Mouse (Mus musculus) small intestine, adult 2 months (tissue): ENCODE data around the gene Narfl. TPM values are rescaled to one million over a fixed set of nuclear protein-coding genes. Genes with fewer than 3 reads are reported as not detected.

ENCODE experiments used
- H3K27ac ChIP-seq: fragments of 200-500 bp; 2 replicates; pipeline ENCODE4 v1.5.1; 2012; ENCODE audit warnings: low read depth, low read length, control low read depth, inconsistent platforms; ENCODE audit not compliant: insufficient read depth
- H3K27me3 ChIP-seq: fragments of 200-500 bp; 2 replicates; pipeline ENCODE4 v1.6.1; 2012; ENCODE audit warnings: mild to moderate bottlenecking, moderate library complexity, low read length, inconsistent platforms; ENCODE audit not compliant: control insufficient read depth, insufficient read depth
- H3K36me3 ChIP-seq: fragments of 200-500 bp; 2 replicates; pipeline ENCODE4 v1.6.1; 2012; ENCODE audit warnings: mild to moderate bottlenecking, low read length, control low read depth, inconsistent platforms; ENCODE audit not compliant: control insufficient read depth, insufficient read depth
- H3K4me1 ChIP-seq: fragments of 200-500 bp; 2 replicates; pipeline ENCODE4 v1.6.1; 2012; ENCODE audit warnings: low read length, inconsistent platforms, mixed read lengths; ENCODE audit not compliant: control insufficient read depth, insufficient read depth, insufficient read length
- H3K4me3 ChIP-seq: fragments of 200-500 bp; 2 replicates; pipeline ENCODE4 v1.5.1; 2012; ENCODE audit warnings: low read depth, mild to moderate bottlenecking, control low read depth, inconsistent platforms, low read length, moderate library complexity
- CTCF ChIP-seq: fragments of 200-500 bp; IDR thresholded peaks from 2 replicates; pipeline ENCODE4 v1.5.1; 2012; ENCODE audit warnings: low read depth, mild to moderate bottlenecking, control low read depth, inconsistent platforms, low read length, moderate library complexity, mixed read lengths; ENCODE audit not compliant: insufficient replicate concordance, insufficient read length; ENCODE audit errors: extremely low read depth
- POLR2A ChIP-seq: fragments of 200-500 bp; IDR thresholded peaks from 2 replicates; pipeline ENCODE4 v1.6.1; 2012; ENCODE audit warnings: low read depth, mild to moderate bottlenecking, control low read depth, inconsistent platforms, low read length, moderate library complexity
- WGBS: fragments of 180-500 bp; shearing (Covaris S2); methylation state at CpG from one replicate; pipeline ENCODE4 v1.1.7; 2018; 5-methylcytosine and 5-hydroxymethylcytosine counted together
- polyA plus RNA-seq: library from polyadenylated mRNA; depleted of rRNA; stranded (reverse); fragments of >200 nt; gene quantifications from 2 replicates; pipeline ENCODE4 v1.2.3, GENCODE M21; 2012

Narfl gene
- polyA plus RNA-seq, 1 experiment, result 19.3 TPM

DNA sequence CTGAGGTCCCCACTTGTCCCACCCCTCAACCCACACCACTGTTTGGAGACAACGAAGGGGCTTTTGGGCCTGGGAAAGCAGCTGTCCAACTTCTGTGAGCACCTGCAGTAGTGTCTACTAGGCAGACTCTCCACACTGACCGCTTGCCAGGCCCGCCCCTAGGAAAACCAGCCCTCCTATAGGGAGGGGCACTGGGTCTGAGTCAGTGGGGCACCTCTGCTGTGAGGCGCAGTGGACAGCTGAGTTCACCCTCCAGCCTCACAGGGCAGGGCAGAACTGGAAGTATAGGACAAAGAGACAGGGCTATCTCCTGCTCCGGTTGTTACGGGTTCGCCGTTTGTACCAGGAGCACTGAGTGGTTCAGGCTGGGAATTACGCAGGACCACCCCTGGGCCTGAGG lies 19.3 kb upstream of the Narfl start, which contains the start of gene Msln:
Gene Msln (minus strand): TSS at position 138 of the 400 bp plus-strand sequence.
- Histone ChIP-seq H3K4me1 (no peaks in the 10 kb centered on the region), H3K27me3 (no peaks in the 10 kb centered on the region), H3K4me3 (no peak within 1 kb of the TSS), H3K36me3 (no peaks in the 10 kb centered on the region), H3K27ac (no peak within 1 kb of the TSS)
- TF ChIP-seq CTCF, result no peak
- no peak for TF ChIP-seq POLR2A
- WGBS, result 72% methylated on average over 9 of the region's 9 CpGs

DNA sequence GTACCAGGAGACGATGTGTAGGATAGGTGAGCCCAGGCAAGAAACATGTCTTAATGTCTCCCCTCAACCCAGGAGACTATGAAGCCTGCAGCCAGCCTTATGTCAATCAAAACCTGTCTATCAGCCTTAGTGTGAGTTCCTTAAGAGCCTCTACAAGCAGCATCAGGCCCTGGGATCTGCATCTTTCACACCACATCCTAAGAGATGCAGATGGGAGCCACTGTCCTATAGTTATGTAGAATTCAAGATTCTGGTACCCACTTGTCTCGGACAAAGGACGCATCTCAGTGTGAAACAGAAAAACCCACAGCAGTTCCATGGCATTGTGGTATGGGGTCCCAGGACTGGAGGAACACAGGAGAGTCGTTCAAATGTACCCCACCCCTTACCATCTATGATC lies 18.5 kb upstream of the Narfl start:
- no peak overlapping the region for H3K4me3 ChIP-seq
- 68% methylated on average over 4 of the region's 4 CpGs for WGBS
- TF ChIP-seq POLR2A (no peak), CTCF (no peak)

DNA sequence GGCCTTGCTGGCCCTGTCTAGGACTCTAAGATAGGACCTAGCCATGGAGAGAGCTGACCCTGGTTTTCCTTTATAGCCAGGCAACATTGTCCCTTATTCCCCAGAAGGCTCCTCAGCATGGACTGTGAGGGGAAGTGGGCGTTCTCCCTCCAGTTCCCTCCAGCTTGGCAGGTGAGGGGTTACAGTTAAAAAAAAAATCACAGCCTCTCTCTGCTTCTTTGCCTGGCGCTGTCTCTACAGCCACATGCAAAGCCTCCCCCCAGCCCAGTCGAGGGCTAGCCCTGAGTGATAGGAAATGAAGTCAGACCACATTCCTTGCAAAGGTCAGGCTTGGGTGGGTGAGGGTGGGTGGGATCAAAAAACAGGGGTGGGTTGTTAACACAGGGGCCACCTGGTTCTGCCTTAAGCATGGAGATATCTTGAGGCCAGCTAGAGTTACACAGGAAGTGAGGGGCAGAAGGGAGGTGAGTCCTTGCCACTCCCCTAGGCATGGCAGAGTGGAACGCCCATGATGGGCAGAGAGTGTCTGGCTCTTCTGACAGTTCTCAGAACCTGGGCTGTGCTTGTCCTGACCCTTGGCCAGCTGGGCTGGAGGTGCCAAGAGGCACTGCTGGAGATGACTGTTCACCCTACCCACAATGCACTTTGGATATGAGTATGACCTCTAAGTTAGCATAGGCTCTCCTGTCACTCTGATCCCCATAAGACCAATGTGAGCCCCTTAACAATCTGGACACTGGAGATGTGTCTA lies 17.8 kb upstream of the Narfl start:
- TF ChIP-seq CTCF (no peak), POLR2A (no peak)
- H3K36me3 ChIP-seq, result no peaks in the 10 kb centered on the region
- no peak overlapping the region for H3K27ac ChIP-seq
- H3K4me3 ChIP-seq, result no peak overlapping the region
- H3K27me3 ChIP-seq, result no peaks in the 10 kb centered on the region
- WGBS, result 19% methylated on average over 4 of the region's 4 CpGs
- no peaks in the 10 kb centered on the region for H3K4me1 ChIP-seq

More for the DNA sequence above, 18.5 kb upstream of the Narfl start:
- Histone ChIP-seq H3K4me1 (no peaks in the 10 kb centered on the region), H3K36me3 (no peaks in the 10 kb centered on the region), H3K27me3 (no peaks in the 10 kb centered on the region), H3K27ac (no peak overlapping the region)

DNA sequence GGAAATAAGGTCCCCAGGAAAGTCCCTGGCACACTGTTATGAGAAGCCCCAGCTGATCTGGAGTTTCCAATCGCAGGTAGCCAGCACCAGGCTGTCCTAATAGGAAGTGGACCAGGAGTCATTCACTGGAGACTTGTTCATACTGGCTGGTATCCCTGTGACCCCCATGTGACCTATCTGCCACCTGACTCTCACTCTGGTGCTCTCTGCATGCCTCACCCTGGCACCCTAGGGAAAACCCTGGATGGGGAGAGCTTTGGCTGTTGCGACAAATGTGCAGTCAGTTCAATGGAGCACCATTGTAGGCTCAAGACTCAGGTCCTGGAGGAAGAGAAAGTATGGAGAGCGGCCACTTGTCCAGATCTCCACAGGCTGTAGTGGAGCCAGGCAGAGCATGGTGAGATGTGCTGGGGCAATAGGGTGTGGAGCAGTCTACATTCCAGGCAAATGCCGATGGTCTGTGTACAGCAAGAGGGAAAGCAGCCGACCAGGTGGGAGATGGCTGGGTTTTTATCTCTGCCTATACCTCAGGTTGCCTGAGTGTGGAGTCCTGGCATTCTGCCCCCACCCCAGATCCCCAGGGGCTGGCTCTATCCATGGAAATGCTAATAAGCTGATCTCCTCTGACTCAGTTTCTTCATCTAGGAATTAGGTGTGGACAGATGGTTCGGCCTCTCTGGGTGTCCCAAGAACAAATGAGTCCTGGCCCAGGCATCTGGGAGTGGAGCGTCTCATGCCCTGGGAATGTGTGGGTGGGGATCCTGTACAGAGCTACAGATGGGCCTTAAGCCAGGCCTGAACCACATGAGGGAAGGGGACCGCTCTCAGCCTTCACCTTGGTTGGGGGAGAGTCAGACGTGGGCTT lies 17.0 kb upstream of the Narfl start:
- WGBS, result 63% methylated on average over 9 of the region's 9 CpGs
- TF ChIP-seq POLR2A (no peak), CTCF (no peak)
- Histone ChIP-seq H3K36me3 (no peaks in the 10 kb centered on the region), H3K4me3 (no peak overlapping the region), H3K27me3 (no peaks in the 10 kb centered on the region), H3K27ac (no peak overlapping the region), H3K4me1 (no peaks in the 10 kb centered on the region)

DNA sequence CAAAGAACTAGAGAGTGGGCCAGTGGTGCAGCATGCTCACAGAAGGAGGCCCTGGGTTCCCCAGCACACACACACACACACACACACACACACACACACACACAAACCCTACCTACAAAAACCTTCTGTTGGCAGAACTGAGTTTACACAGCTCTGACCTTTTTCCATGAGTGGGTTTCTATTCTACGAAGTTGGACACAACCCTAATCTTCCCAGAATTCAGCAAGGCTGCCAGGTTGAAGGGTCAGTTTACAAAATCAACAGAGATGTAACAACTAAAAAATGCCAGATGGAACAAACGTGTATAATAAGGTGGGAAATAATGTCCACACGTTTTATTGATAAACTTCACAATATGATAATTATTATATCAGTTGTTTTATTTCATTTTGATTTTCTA lies 15.9 kb upstream of the Narfl start:
- Histone ChIP-seq H3K27ac (no peak overlapping the region), H3K36me3 (no peaks in the 10 kb centered on the region), H3K4me1 (no peaks in the 10 kb centered on the region), H3K27me3 (no peaks in the 10 kb centered on the region), H3K4me3 (no peak overlapping the region)
- 49% methylated on average over 3 of the region's 3 CpGs for WGBS
- TF ChIP-seq CTCF, result no peak
- no peak for TF ChIP-seq POLR2A

DNA sequence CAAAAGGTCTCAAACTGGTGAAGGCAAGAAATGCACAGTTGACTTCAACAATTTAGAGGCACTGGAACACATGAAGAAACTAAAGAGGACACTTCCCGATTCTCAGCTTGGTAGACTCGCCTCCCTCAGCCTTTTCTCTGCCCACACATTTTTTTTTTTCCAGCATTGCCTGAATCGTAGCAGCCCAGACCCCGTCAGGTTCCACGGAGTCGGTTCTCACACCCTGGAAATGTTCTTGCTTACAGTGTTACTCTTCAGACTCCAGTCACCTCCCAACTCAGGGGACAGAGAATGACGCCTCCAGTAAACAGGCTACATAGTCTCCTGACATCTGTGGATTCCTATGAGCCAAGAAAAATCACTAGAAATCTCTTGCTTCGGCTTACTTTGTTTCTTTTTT lies 13.4 kb upstream of the Narfl start:
- Histone ChIP-seq H3K27me3 (no peaks in the 10 kb centered on the region), H3K4me1 (no peaks in the 10 kb centered on the region), H3K27ac (no peak overlapping the region), H3K36me3 (no peaks in the 10 kb centered on the region), H3K4me3 (no peak overlapping the region)
- WGBS, result 71% methylated on average over 8 of the region's 8 CpGs
- no peak for TF ChIP-seq POLR2A
- no peak for TF ChIP-seq CTCF

DNA sequence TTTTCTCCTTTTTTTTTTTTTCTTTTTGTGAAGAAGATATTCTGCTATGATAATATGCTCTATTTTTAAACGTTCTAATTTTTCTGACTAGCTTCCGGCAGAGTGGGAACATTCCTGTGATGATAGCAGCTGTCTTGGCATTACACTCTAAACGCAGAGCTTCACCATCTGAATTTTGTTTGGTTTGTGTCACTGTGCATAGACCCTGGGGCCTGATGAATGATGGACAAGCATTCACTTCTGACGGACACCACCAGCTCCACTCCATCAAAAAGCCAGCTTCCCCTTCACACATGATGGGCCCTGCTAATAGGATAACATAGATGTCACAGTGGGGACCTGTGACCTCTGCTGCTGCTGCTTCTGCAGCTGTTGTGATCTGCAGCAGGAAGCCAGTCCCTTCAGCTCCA lies 12.0 kb upstream of the Narfl start:
- TF ChIP-seq CTCF, result no peak
- no peak for TF ChIP-seq POLR2A
- Histone ChIP-seq H3K4me3 (no peak overlapping the region), H3K27ac (no peak overlapping the region), H3K27me3 (no peaks in the 10 kb centered on the region), H3K4me1 (no peaks in the 10 kb centered on the region), H3K36me3 (no peaks in the 10 kb centered on the region)
- WGBS, result 44% methylated on average over 4 of the region's 4 CpGs
